Mouse (Mus musculus) adrenal gland, postnatal 0 days (tissue): ENCODE results near the gene Chml. TPM values are rescaled to one million over a fixed set of nuclear protein-coding genes. Genes with fewer than 3 reads are reported as not detected.

Experiments
- polyA plus RNA-seq: library from polyadenylated mRNA; unstranded; fragments of >200 nt; fragmentation: Nextera tagmentation; extraction: Ambion mirVana; gene quantifications from 2 replicates; pipeline ENCODE4 v1.2.1, GENCODE M21; 2015

Gene Chml
- 1.2 and 1.3 TPM in 2 replicates for polyA plus RNA-seq

DNA sequence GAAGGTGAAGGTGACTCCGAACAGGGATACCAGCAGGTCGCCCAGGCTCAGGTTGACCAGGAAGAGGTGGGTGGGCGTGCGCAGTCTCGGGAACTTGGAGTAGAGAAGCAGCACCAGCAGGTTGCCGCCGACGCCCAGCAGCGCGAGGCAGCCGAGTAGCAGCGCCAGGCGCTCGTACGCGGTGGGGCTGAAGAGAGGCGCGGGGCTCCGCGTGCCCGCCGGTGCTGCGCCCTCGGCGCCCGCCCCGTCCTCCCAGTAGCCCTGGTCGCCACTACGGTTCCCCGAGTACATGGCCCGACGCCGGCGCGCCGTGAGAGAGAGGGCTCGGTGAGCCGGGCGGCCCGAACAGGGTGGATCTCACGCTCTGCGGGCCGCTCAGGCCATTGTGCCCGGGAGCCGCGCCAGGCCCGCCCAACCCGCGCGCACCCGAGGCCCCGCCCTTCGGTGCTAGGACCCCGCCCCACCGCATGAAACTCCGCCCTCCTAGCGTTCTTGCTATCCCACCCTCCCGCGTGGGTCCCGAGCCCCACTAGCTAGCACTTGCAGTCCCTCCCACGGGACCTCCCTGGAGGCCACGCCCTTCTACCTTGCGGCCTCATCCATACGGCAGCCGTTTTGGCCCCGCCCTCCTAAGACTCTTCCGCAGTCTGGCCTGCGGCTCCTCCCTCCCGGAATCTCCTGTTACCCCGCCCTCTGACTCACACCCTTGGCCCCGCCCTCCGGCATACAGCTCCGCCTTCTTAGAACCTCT is at the start of gene Chml, which contains the start of gene Opn3:
TSS of gene Chml (minus strand) at position 656 of the 751 bp plus-strand sequence.
TSS of gene Opn3 (minus strand) at position 531 of the 751 bp plus-strand sequence.

DNA sequence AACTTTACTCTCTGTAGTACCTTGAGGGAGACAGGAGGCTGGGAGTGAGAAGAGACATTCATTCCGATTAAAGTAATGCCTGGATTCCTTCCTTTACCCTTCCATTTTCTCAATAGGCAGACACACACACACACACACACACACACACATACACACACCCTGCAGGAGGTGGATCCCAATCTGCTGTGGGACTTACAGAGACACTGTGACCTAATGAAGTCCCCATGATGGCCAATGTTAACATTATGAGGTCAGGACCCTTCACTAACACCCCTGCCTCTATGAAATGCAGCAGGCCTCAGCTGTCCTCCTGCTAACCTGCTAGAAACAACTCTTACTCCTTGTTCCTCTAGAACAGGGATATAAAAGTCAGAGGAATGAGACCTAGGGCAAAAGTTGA is 5.6 kb upstream of the Chml start, which contains the start of gene Wdr64:
TSS of gene Wdr64 (plus strand) at position 301 of the 400 bp plus-strand sequence.

Other genes with a start within 250 kb of the Chml start
- gene Rgs7, start 200.4 kb downstream of the Chml start, polyA plus RNA-seq: 8.4 and 15.4 TPM in 2 replicates
- gene Kmo, start 72.5 kb downstream of the Chml start, polyA plus RNA-seq: 0.79 and 1.1 TPM in 2 replicates
- gene Fh1, start 67.3 kb downstream of the Chml start, polyA plus RNA-seq: 82.3 and 114 TPM in 2 replicates
- 4.1 and 7.5 TPM in 2 replicates for gene Opn3, start 125 bp downstream of the Chml start, polyA plus RNA-seq
- gene Wdr64, start 5.7 kb upstream of the Chml start, polyA plus RNA-seq: not detected in 2 replicates
- 7.7 and 11.7 TPM in 2 replicates for gene Exo1, start 187.7 kb upstream of the Chml start, polyA plus RNA-seq
- not detected in 2 replicates for gene Gm38100, start 227.4 kb upstream of the Chml start, polyA plus RNA-seq